Mouse (Mus musculus) liver (tissue): ENCODE data around the gene Rpl31.

Experiments used
- DNase-seq: peaks from one replicate; pipeline ENCODE4 v3.0.0-alpha.2; 2020; ENCODE audit warnings: mixed read lengths

The Rpl31 gene

DNA sequence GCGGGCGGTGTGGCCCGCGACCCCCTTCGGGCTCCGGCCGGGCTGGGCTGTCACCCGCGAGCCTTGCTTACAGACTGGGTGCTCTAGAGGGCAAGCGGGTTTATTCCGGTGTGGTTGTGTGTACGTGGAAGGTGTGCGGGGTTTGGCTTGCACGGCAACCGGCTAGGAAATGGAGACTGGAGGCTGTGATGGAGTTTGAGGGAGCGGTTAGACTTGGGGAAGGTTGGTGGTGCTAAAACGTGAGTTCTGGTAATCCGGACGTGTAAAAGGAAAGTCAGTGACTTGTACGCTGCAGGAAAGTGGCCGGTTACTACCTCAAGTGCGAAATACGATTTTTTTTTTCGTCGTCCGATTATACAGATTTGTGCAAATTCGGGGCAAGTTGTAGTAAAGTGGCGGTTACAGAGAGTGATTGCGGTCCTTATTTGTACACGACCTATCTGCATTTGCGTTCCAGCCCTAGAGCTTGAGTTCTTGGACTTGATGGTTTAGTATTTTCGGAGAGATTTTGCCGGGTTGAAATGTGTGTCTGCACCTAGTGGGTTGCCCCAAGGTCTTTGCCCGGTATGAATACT, 712 bp downstream of the Rpl31 start:
- DNase-seq = no peak

GRCm38 (mm10) chr1:39370431-39370830, 2.8 kb downstream of the Rpl31 start:
- DNase-seq = no peak

DNA sequence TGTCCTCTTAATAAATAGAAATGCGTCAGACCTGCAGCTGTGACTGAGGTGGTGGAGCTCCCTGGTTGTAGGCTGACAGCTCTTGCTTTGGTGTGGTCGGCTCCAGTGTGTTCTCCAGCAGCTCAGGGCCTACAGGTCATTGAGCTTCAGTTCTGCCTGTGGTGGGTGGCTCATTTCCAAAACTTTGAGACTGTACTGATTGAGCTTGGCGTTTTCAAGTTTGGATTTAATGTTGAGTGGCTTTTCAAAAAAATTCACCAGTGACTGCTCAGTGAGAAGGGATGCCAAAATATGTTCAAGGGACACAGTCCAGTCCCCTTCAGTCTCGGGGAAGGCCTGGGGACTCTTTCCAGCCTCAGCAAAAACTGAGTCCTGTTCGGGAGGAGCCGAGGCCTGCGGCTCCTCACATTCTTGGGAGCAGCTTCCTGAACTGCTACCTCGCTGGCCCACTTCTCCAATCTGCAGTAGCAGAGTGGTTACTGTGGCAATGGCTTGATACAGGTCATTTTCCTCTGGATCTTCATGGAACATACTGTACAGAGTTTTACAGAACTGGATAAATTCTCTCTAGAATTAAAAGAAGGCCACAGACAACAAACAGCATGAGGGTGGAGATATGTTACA, 4.7 kb downstream of the Rpl31 start:
- no peak for DNase-seq

- no peak for DNase-seq
Measured at GRCm38 (mm10) chr1:39373378-39373777, 5.7 kb downstream of the Rpl31 start.

DNA sequence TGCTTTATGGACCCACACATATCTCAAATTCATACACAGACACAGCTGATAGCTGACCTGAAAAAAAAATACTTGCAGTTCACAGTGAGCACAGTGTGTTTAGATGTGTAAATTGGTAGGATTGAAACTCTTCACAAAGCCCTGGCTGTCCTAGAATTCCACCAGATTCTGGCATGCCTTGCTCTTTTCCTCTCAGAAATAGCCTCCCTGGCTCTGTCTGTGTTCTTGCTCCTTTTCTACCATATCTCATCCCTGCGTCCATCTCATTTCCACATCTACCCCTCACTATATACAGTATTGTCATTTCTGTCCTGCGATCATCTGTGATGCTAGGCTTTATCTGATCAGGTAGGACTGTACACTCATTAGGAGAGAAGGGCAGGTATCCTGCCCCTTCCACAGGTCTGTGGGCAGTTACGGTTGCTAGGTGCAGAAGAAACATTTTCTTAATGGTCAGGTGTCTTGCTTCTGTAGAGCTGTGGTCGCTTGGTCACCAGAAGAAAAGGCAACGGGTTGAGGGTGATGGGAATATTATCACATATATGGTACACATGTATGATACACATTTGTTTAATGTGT, 6.7 kb downstream of the Rpl31 start:
- no peak for DNase-seq

- no peak for DNase-seq
Measured at GRCm38 (mm10) chr1:39376121-39376520, 8.5 kb downstream of the Rpl31 start.

GRCm38 (mm10) chr1:39376726-39377240, 9.1 kb downstream of the Rpl31 start:
- no peak for DNase-seq

DNA sequence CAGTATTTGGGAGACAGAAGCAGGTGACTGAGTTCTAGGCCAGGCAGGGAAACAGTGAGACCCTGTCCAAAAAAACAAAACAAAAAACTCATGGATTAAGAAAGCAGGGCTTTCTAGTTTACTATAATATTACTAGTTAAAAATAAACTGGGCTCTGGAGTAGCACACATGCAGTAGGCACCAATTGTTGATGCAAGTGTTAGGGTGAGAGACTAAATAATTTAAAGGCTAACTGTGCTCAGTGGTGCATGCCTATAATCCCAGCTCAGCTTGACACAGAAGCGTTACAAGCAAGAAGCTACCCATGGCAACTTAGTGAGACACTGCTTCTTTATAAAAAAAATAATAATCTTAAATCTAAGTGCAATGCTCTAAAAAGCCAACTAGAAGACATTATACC, 10.9 kb downstream of the Rpl31 start:
- DNase-seq = no peak

GRCm38 (mm10) chr1:39379021-39379420, 11.4 kb downstream of the Rpl31 start:
- DNase-seq = no peak

- DNase-seq = no peak
Measured at GRCm38 (mm10) chr1:39381017-39381416, 13.4 kb downstream of the Rpl31 start.

GRCm38 (mm10) chr1:39384914-39385313, 17.3 kb downstream of the Rpl31 start:
- DNase-seq = no peak

DNA sequence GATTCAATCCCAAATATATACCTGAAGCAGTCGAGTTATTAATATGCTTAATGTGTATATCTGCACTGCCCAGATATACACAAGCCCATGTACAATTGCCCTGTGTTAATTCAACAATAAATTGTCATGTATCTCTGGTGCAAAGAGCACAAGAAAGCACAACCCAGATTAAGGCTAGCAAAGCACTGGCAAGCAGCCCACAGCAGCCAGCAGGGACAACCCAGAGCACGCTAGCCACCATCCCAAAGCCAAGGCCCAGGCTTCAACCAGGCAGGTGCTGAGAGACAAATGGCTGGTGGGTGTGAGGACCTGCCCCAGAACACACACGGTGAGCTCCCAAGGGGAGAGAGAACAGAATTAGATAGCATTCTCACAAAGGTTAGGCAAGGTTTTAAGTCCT, 18.8 kb downstream of the Rpl31 start:
- DNase-seq = no peak

DNA sequence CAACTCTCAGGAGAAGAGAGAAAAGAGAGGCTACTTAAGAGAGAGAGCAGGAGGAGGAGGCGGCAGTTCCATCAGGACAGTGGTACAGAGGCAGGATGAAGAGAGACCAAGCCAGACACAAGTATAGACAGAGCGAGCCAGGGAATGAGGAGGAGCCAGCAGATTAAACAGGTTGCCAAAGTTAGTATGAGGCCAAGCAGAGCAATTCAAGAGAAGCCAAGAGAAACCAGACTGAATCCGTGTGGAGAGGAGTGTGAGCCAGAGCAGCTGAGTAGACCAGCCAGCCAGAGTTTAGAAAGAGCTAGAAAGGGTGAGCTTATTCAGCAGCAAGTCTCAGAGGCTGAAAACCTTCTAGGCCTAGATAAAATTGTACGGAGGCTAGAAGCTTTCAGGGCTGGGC, 19.9 kb downstream of the Rpl31 start:
- DNase-seq = no peak

GRCm38 (mm10) chr1:39388163-39388562, 20.5 kb downstream of the Rpl31 start:
- peak; percentile 62 for DNase-seq

DNA sequence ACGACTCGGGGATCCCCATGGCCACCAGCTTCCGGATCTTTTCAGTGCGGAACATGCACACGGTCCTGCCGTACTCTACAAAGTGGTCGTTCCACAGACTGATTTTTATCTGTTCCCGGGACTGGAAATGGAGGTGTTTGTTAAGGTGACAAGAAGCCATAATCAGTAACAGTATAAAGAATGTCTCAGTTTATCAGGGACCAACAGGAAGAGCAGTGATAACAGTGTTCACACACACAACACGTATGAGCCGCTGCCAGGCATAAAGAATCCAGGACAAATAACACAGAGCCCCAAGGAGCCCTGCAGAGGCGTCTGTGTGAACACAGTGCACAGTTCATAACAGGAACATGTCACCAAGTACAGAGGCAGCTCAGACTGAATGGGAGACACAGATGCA, 21.7 kb downstream of the Rpl31 start:
- no peak for DNase-seq

DNA sequence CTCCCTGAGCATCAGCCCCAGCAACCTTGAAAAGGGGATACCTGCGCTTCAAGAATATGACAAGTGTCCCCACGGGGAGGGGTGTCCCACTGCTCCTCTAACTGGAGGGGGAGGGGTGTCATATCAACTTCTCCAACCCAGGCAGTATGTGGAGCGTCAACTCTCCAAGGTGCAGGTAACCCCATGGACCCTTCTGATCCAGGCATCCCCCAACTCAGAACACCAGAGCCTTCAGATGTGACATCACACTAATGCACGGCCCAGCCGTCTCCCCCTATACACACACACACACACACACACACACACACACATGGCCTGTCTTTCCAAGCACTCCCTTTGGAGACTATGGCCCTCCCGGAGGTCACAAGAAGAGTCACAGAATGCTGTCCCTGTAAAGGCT, 24.0 kb downstream of the Rpl31 start:
- no peak for DNase-seq

DNA sequence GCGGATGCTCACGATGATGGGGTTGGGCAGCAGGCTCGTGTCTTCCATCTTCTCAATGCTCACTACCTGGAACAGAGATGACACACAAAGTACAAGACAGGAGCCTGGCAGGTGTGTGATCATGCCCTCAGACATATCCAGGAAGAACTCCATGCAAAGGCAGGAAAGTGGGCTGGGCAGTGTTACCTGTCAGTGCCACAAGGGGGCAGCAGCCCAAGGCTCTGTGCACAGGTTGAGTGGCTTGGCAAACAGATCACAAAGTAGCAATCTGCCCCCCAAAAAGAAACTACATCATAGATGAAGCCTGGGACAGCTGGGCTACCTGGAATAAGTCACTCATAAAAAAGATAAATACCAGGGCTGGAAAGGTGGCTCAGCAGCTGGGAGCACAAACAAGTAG, 24.5 kb downstream of the Rpl31 start:
- DNase-seq = peak; percentile 80

DNA sequence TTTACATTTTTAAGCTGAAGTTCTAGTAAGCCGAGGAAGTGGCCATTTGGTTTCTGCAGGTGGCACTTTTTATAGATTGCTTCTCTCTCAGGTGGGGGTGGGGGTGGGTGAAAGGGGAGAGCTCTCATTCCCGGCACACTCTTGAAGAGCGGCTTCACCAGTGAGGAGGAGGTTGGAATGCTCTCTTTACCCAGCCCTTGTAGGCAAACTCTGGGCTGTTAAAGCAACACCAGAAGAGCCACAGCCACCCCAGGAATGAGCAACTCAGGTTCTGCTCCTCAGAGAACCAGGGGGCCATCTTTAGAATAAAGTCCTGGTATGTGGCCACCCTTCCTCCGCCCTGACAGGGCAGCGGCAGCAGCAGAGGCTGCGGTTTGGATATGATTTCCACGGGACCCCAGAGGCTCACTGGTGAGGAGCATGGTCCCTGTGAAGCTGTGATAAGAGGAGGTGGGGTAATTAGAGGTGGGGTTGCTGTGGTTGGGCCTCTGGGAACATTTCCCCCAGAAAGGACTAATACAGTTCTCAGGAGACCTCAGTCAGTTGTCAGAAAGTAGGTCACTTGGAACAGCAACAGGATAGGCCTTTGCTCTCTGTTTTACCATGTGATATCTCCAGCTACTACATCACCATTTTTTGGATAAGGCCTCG, 25.7 kb downstream of the Rpl31 start:
- peak; percentile 67 for DNase-seq

- DNase-seq = no peak
Measured at GRCm38 (mm10) chr1:39394096-39394495, 26.5 kb downstream of the Rpl31 start.

DNA sequence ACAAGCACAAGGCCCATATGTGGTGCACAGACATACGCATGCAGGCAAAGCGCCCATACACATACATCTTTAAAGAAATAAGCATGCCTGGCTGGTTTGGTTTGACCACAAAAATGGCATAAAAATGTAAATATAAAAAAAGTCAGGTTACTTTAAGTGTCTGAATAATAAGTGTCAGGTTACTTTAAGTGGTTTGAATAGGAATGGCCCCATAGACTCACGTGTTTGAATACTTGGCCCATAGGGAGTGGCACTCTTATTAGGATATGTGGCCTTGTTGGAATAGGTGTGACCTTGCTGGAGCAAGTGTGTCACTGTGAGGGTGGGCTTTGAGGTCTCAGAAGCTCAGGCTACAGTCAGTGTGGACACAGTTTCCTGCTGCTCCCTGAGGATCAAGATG, 27.0 kb downstream of the Rpl31 start:
- DNase-seq = no peak

DNA sequence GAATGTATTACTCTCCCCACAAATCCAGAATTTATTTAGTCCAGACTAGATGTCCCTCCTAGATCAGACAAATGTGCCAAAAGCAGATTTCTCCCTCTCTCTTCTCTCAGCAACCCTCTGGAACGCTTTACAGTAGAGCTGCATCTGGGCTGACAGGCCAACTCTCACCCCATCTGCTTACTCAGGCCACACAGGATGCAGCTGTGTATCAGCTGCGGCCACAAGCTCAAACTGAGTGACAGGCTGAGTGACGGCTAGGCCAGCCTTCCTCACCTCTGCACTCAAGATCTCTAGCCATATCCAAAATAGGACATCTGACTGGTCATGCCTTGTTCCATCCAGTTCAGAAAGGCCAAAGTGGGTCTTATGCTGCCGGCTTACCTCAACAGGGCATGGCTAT, 28.7 kb downstream of the Rpl31 start:
- peak; percentile 37 for DNase-seq

GRCm38 (mm10) chr1:39398284-39398683, 30.6 kb downstream of the Rpl31 start:
- DNase-seq = no peak

DNA sequence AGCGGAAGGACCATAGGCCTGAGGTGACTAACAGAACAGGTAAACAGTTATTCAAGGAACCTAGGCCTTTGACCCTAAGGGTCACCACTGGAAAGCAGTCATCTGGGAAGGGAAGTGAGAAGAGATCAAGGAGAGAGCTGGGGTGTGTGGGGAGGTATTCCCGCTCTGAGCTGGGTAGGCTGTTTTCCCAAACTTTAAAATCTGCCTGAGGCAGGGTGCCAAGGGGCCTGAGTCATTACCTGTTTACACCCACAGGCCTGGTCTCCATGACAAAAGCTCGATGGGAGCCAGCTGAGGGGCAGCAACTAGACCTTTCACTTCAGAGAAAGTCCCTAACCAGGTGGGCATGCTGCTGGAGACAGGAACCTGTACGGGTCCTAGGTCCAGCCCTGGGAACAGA, 31.6 kb downstream of the Rpl31 start:
- DNase-seq = no peak

DNA sequence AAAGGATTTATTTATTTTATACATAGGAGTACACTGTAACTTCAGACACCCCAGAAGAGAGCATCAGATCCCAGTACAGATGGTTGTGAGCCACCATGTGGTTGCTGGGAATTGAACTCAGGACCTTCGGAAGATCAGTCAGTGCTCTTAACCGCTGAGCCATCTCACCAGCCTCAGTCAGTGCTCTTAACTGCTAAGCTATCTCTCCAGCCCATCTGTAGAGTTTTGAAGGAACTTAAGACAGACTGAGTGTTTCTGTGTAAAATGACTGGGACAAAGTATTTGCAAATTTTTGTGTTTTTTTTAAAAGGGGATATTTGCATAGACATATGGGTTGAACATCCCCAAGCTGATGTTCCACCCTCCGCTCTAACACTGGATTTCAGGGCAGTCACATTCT, 32.5 kb downstream of the Rpl31 start:
- no peak for DNase-seq
